Mouse (Mus musculus): ENCODE data around the gene Ralgapa2. TPM values are rescaled to one million over a fixed set of nuclear protein-coding genes. Genes with fewer than 3 reads are reported as not detected.
A peak's percentile ranks its signal among the peaks of the same experiment; 100 is the strongest.

Gene Ralgapa2
- total RNA-seq, 4 experiments from 2014 or later = 19.6 to 23.7 (median 20.7) TPM

- peak in 1 of 2 experiments; percentile 28 for DNase-seq (ENCODE audit: low spot score in 2 of 2)
Measured at GRCm38 (mm10) chr2:146223176-146223905, 288.8 kb downstream of the Ralgapa2 start.

GRCm38 (mm10) chr2:146222279-146223175 is 289.6 kb downstream of the Ralgapa2 start:
- peak; percentile 21 to 35 for DNase-seq (ENCODE audit: low spot score in 2 of 2)

- DNase-seq (ENCODE audit: low spot score in 2 of 2) = peak; percentile 40 to 51
Measured at GRCm38 (mm10) chr2:146221929-146222278, 290.2 kb downstream of the Ralgapa2 start.

- peak; percentile 41 to 43 for DNase-seq (ENCODE audit: low spot score in 2 of 2)
Measured at GRCm38 (mm10) chr2:146221076-146221928, 290.8 kb downstream of the Ralgapa2 start, which contains the start of gene Insm1. Insm1 (plus strand) TSS chr2:146221921.

- no peak for DNase-seq (ENCODE audit: low spot score in 2 of 2)
Measured at GRCm38 (mm10) chr2:146220591-146221075, 291.5 kb downstream of the Ralgapa2 start.

GRCm38 (mm10) chr2:146219791-146220190 is 292.4 kb downstream of the Ralgapa2 start:
- no peak for DNase-seq (ENCODE audit: low spot score in 2 of 2)

- peak; percentile 15 to 26 for DNase-seq (ENCODE audit: low spot score in 2 of 2)
Measured at GRCm38 (mm10) chr2:146218881-146219535, 293.1 kb downstream of the Ralgapa2 start.

GRCm38 (mm10) chr2:146218161-146218691 is 293.9 kb downstream of the Ralgapa2 start:
- no peak for DNase-seq (ENCODE audit: low spot score in 2 of 2)

- DNase-seq (ENCODE audit: low spot score in 2 of 2) = peak in 1 of 2 experiments; percentile 25
Measured at GRCm38 (mm10) chr2:146217227-146217980, 294.7 kb downstream of the Ralgapa2 start.

GRCm38 (mm10) chr2:146216111-146217064 is 295.8 kb downstream of the Ralgapa2 start:
- DNase-seq (ENCODE audit: low spot score in 2 of 2) = no peak

- peak in 1 of 2 experiments; percentile 31 for DNase-seq (ENCODE audit: low spot score in 2 of 2)
Measured at GRCm38 (mm10) chr2:146214715-146215114, 297.4 kb downstream of the Ralgapa2 start.

- no peak for DNase-seq (ENCODE audit: low spot score in 2 of 2)
Measured at GRCm38 (mm10) chr2:146210968-146211367, 301.2 kb downstream of the Ralgapa2 start.

GRCm38 (mm10) chr2:146197947-146198346 is 314.2 kb downstream of the Ralgapa2 start:
- DNase-seq (ENCODE audit: low spot score in 2 of 2) = no peak

- DNase-seq (ENCODE audit: low spot score in 2 of 2) = no peak
Measured at GRCm38 (mm10) chr2:146196126-146196525, 316.0 kb downstream of the Ralgapa2 start.

Data from left cerebral cortex, adult 8-10 months (tissue).